ENCODE assay signal across 11 mouse cellular contexts in the genomic region with DNA sequence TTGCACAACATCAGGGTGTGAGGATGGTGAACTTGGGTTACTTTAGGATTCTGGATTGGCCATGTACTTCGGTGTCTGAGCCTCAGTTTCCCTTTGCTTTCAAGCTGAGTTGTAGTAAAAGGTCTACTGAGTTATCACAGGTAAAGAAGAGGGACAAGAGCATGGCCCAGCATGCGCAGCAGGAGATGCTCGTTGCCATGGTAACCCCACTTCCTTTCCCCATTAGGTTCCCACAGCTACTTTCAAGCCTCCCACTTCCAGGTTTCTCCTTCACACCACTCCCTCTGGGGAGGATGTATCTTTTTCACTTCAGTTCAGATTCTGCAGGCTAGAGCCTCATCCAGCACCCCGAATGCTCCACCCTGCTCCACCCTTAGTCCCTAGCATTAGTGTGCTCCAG. TPM values are rescaled to one million over a fixed set of nuclear protein-coding genes. Genes with fewer than 3 reads are reported as not detected.
DNase-seq lines count a peak whose midpoint lies in the region; ATAC-seq lines count a peak whose summit lies in the region.
"Had no signal": no experiment of that assay in that cellular context is flagged by ENCODE, and none has a peak within 500 bp of the region (broad histone marks: within the 10 kb centered on the region; RNA-seq: fewer than 3 reads in every experiment).

No protein-coding gene starts in this region.

- no peak overlapping the region for H3K4me3 ChIP-seq in forebrain, embryonic 11.5 days (ENCODE audit: low read depth, low read length)
- no peak overlapping the region for H3K4me3 ChIP-seq in forebrain, embryonic 10.5 days
- no peak overlapping the region for H3K4me3 ChIP-seq in midbrain, embryonic 16.5 days (ENCODE audit: low read depth, low read length)
- no peak overlapping the region for H3K4me3 ChIP-seq in kidney, embryonic 14.5 days (ENCODE audit: low read length)
- H3K4me3 ChIP-seq: intestine, embryonic 15.5 days; liver, embryonic 13.5 days had no signal

- no peak overlapping the region for H3K27ac ChIP-seq in forebrain, embryonic 11.5 days (ENCODE audit: low read depth, low read length)
- no peak overlapping the region for H3K27ac ChIP-seq in forebrain, embryonic 10.5 days
- 0 out of 2 replicates have a peak overlapping the region, but pooled peaks have one; percentile 37 for H3K27ac ChIP-seq in midbrain, embryonic 16.5 days (ENCODE audit: low read length)
- no peak overlapping the region for H3K27ac ChIP-seq in kidney, embryonic 14.5 days (ENCODE audit: low read depth, low read length)
- H3K27ac ChIP-seq: intestine, embryonic 15.5 days; liver, embryonic 13.5 days had no signal

- DNase-seq in forebrain, embryonic 11.5 days (ENCODE audit: low spot score) = peak; percentile 53
- DNase-seq in forebrain, embryonic 10.5 days (ENCODE audit: extremely low spot score, low spot score) = no peak
- peak; percentile 85 for DNase-seq in right cerebral cortex, adult 18-20 months
- DNase-seq in right cerebral cortex, postnatal 4 days = no peak
- peak; percentile 16 to 52 for DNase-seq in frontal cortex, postnatal 10 days (ENCODE audit: low spot score in 2 of 2)
- no peak for DNase-seq in gastrocnemius, postnatal 4 days (ENCODE audit: low spot score in 2 of 2)
- DNase-seq: liver, embryonic 13.5 days had no signal

- no peaks in the 10 kb centered on the region for H3K27me3 ChIP-seq in forebrain, embryonic 11.5 days (ENCODE audit: control insufficient read depth, insufficient read depth, low read length)
- H3K27me3 ChIP-seq in forebrain, embryonic 10.5 days (ENCODE audit: poor library complexity, severe bottlenecking) = peaks cover 39% of the 10 kb centered on the region
- peaks cover 5% of the 10 kb centered on the region; the same call in 1 of the 2 replicates for H3K27me3 ChIP-seq in midbrain, embryonic 16.5 days (ENCODE audit: control insufficient read depth, insufficient read depth, low read depth, low read length)
- no peaks in the 10 kb centered on the region for H3K27me3 ChIP-seq in kidney, embryonic 14.5 days (ENCODE audit: control insufficient read depth, insufficient read depth, low read length)
- H3K27me3 ChIP-seq: intestine, embryonic 15.5 days had no signal

- H3K9ac ChIP-seq in forebrain, embryonic 11.5 days (ENCODE audit: low read length) = no peak overlapping the region
- no peak overlapping the region for H3K9ac ChIP-seq in midbrain, embryonic 16.5 days (ENCODE audit: low read depth, low read length)
- H3K9ac ChIP-seq in kidney, embryonic 14.5 days (ENCODE audit: low read depth, low read length) = no peak overlapping the region
- H3K9ac ChIP-seq: intestine, embryonic 15.5 days; liver, embryonic 13.5 days had no signal

- no peak for ATAC-seq in forebrain, embryonic 11.5 days (replicated peaks; ENCODE audit: low FRiP score)
- peak; percentile 29 for ATAC-seq in midbrain, embryonic 16.5 days
- ATAC-seq in kidney, embryonic 14.5 days (ENCODE audit: low FRiP score, low TSS enrichment) = no peak
- ATAC-seq: intestine, embryonic 15.5 days had no signal

- peaks cover 24% of the 10 kb centered on the region for H3K4me1 ChIP-seq in forebrain, embryonic 11.5 days (replicated peaks; ENCODE audit: control insufficient read depth, insufficient read depth, low read length)
- peaks cover 52% of the 10 kb centered on the region for H3K4me1 ChIP-seq in forebrain, embryonic 10.5 days
- H3K4me1 ChIP-seq in midbrain, embryonic 16.5 days (ENCODE audit: control insufficient read depth, insufficient read depth, low read length) = peaks cover 25% of the 10 kb centered on the region
- no peaks in the 10 kb centered on the region for H3K4me1 ChIP-seq in kidney, embryonic 14.5 days (ENCODE audit: control insufficient read depth, insufficient read depth, low read length)

- 33% methylated on average over 4 of the region's 4 CpGs for WGBS in forebrain, embryonic 11.5 days
- WGBS in forebrain, embryonic 10.5 days = 29% methylated on average over 4 of the region's 4 CpGs
- 28% methylated on average over 4 of the region's 4 CpGs for WGBS in midbrain, embryonic 16.5 days
- WGBS in kidney, embryonic 14.5 days = 26% methylated on average over 4 of the region's 4 CpGs

- H3K9me3 ChIP-seq in forebrain, embryonic 11.5 days (ENCODE audit: control insufficient read depth, low read length) = no peaks in the 10 kb centered on the region
- H3K9me3 ChIP-seq in forebrain, embryonic 10.5 days = no peaks in the 10 kb centered on the region
- H3K9me3 ChIP-seq in midbrain, embryonic 16.5 days (replicated peaks; ENCODE audit: control insufficient read depth, low read length, poor library complexity, severe bottlenecking) = no peaks in the 10 kb centered on the region
- H3K9me3 ChIP-seq in kidney, embryonic 14.5 days (ENCODE audit: control insufficient read depth, low read length) = no peaks in the 10 kb centered on the region
- H3K9me3 ChIP-seq: intestine, embryonic 15.5 days; liver, embryonic 13.5 days had no signal

- no peaks in the 10 kb centered on the region for H3K36me3 ChIP-seq in forebrain, embryonic 11.5 days (ENCODE audit: control insufficient read depth, insufficient read depth, low read length)
- no peaks in the 10 kb centered on the region for H3K36me3 ChIP-seq in forebrain, embryonic 10.5 days (replicated peaks)
- no peaks in the 10 kb centered on the region for H3K36me3 ChIP-seq in midbrain, embryonic 16.5 days (ENCODE audit: control insufficient read depth, insufficient read depth, low read length)
- H3K36me3 ChIP-seq in kidney, embryonic 14.5 days (ENCODE audit: control insufficient read depth, insufficient read depth, low read length) = no peaks in the 10 kb centered on the region
- H3K36me3 ChIP-seq: intestine, embryonic 15.5 days; liver, embryonic 13.5 days had no signal

- H3K4me2 ChIP-seq in forebrain, embryonic 11.5 days (ENCODE audit: low read depth, low read length, severe bottlenecking) = no peak overlapping the region
- no peak overlapping the region for H3K4me2 ChIP-seq in midbrain, embryonic 16.5 days (ENCODE audit: low read length)
- H3K4me2 ChIP-seq in kidney, embryonic 14.5 days (replicated peaks; ENCODE audit: low read depth, low read length) = no peak overlapping the region
- H3K4me2 ChIP-seq: heart, embryonic 11.5 days; intestine, embryonic 15.5 days; liver, embryonic 13.5 days had no signal

RNA-seq across cellular contexts. Expression of a gene that starts 9.8 kb away (rescaled TPM):
- polyA plus RNA-seq in forebrain, embryonic 11.5 days (2014; fragmentation: Nextera tagmentation; extraction: Ambion mirVana) = 9.2 and 10.6 TPM in 2 replicates
- polyA plus RNA-seq in forebrain, embryonic 10.5 days (2016; fragmentation: Nextera tagmentation; extraction: Ambion mirVana) = 6.6 and 7.6 TPM in 2 replicates
- 7.6 TPM in 2 replicates for polyA plus RNA-seq in midbrain, embryonic 16.5 days (2015; fragmentation: Nextera tagmentation; extraction: Ambion mirVana)
- 10 to 100 TPM; 17.3 to 18.4 TPM for total RNA-seq in gastrocnemius, postnatal 4 days (2021)
- 3.5 and 8.1 TPM in 2 replicates for polyA plus RNA-seq in kidney, embryonic 14.5 days (2014; fragmentation: Nextera tagmentation; extraction: Ambion mirVana)

RNA-seq across cellular contexts. Expression of a gene that starts 27.5 kb away (rescaled TPM):
- polyA plus RNA-seq in forebrain, embryonic 11.5 days (2014; fragmentation: Nextera tagmentation; extraction: Ambion mirVana) = 21.0 and 23.7 TPM in 2 replicates
- polyA plus RNA-seq in forebrain, embryonic 10.5 days (2016; fragmentation: Nextera tagmentation; extraction: Ambion mirVana) = 19.8 and 19.9 TPM in 2 replicates
- 26.0 and 27.7 TPM in 2 replicates for polyA plus RNA-seq in midbrain, embryonic 16.5 days (2015; fragmentation: Nextera tagmentation; extraction: Ambion mirVana)
- 10 to 100 TPM; 15.7 to 18.1 TPM for total RNA-seq in gastrocnemius, postnatal 4 days (2021)
- 11.8 and 25.5 TPM in 2 replicates for polyA plus RNA-seq in kidney, embryonic 14.5 days (2014; fragmentation: Nextera tagmentation; extraction: Ambion mirVana)

Comparison
In these comparisons a context has a peak if more than half of its experiments do, and no peak if none do; other contexts are left out.
1. DNase-seq: peak in forebrain, embryonic 11.5 days (single experiment), right cerebral cortex, adult 18-20 months (single experiment) and frontal cortex, postnatal 10 days (2 of 2); none in forebrain, embryonic 10.5 days (single experiment), right cerebral cortex, postnatal 4 days (single experiment) and gastrocnemius, postnatal 4 days (0 of 2).